Mouse (Mus musculus): Measurements from ENCODE around the gene Podn. TPM values are rescaled to one million over a fixed set of nuclear protein-coding genes. Genes with fewer than 3 reads are reported as not detected.

Podn gene
- total RNA-seq, 2 experiments from 2014 or later = 9.2 to 9.9 TPM

GRCm38 (mm10) chr4:108051687-108052274 is 44.5 kb downstream of the Podn start:
- intact Hi-C loops (cut with DNase I) = no loop called here

GRCm38 (mm10) chr4:108046136-108046535 is 50.1 kb downstream of the Podn start:
- intact Hi-C loops (cut with DNase I) = no loop called here
- DNase-seq = no peak

More at GRCm38 (mm10) chr4:108051687-108052274, 44.5 kb downstream of the Podn start:
- DNase-seq = peak in 1 of 2 experiments; percentile 21

- DNase-seq = no peak
- intact Hi-C loops (cut with DNase I) = no loop called here
Observed at GRCm38 (mm10) chr4:108045136-108046107, 50.8 kb downstream of the Podn start.

GRCm38 (mm10) chr4:108037027-108037426 is 59.2 kb downstream of the Podn start:
- intact Hi-C loops (cut with DNase I) = no loop called here
- DNase-seq = no peak

DNA sequence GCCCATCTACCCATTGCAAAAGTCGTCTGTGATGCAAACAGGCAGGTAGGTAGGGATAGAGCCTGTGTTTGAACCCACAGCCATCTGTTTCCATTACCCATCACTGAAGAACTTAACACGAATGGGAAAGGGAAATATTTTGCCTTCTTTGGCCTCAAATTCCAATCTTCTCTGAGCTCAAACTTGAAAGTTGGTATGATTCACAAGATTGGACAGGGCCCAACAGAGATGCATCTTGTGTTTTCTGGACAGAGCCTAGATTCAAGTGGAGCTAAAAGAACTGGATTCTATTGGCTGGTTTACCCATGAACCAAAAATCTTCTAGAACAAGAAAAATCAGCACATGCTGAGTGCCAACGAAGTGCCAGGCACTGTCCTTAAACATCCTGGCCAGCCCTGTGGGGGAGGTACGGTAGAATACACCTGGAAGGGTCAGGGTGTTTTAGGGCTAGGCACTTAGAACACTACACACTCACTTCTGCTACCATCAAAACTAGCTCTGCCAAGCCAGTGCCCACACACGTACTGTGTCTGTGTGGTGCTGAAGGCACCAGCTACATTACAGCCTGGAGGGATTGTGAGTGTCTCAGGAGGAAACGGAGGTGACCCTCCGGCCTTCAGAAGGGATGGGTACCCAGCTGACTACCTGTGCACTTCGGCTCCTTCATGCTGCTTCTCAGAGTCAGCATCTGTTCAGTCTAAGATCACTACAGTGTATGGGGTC is 63.0 kb downstream of the Podn start:
- intact Hi-C loops (cut with DNase I) = no loop called here

DNA sequence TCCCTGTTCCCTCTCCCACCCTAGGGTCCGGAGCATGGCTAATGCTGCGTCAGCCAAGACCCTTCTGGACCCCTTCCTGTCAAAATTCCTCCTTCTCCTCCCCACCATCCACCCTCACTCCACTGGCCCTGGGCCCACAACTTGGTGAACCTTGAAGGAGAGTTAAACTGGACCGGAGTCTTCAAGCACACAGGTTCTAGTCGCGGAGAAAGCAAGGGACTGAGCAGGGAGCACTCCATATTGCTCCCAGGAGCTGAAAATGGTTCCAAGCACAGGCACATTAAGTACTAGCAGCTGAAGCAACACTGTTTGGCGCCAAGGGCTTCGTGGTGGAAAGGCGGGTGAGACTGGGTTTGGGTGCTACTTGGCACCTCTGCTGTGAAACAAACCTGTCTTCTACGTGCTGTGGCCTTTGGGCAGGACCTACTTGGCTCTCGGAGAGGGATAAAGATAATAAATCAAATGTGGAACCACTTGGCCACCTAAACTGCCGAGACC is 63.8 kb downstream of the Podn start:
- DNase-seq = no peak
- intact Hi-C loops (cut with DNase I) = no loop called here

More for the DNA sequence above, 63.0 kb downstream of the Podn start:
- DNase-seq = no peak

DNA sequence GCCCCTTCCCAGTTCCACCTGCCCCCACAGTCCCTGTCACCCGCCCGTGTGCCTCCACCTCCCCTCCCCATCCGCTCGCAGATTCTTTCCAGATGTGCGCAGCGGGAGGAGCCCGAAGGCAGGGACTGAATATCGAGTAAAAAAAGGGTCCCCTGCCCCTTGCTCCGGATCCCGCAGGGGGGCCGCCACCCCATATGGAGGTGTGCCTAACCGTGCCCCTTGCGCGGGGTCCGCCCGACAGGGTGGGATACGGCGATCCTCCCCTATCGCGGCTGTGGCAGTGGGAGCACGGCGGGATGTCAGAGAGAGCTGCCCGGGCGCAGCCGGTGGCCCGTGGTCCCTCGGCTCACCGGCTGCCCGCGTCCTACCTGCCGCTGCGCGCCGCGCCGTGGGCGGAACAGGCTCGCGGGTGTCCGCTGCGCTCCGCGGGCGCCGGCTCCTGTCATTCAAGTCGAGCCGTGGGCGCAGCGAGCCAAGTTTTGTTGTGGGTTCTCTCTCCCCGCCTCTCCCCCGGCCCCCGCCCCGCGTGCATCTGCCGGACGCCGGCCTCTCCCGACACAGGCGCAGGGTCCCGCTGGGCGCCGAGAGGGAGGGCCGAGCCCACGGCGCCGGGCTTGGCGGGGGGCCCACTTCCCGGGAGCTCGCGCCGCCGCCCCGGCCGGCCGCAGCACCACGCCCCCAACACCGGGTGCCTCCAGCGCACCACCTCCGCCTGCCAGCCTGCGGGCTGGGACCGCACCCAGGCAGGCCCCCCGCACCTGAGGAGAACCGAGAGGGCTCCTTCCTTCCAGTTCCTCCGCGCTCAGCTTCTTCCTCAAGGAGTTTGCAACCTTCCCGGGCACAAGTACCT is 64.5 kb downstream of the Podn start:
- peak; percentile 56 to 69 for DNase-seq
- intact Hi-C loops (cut with DNase I) = no loop called here

DNA sequence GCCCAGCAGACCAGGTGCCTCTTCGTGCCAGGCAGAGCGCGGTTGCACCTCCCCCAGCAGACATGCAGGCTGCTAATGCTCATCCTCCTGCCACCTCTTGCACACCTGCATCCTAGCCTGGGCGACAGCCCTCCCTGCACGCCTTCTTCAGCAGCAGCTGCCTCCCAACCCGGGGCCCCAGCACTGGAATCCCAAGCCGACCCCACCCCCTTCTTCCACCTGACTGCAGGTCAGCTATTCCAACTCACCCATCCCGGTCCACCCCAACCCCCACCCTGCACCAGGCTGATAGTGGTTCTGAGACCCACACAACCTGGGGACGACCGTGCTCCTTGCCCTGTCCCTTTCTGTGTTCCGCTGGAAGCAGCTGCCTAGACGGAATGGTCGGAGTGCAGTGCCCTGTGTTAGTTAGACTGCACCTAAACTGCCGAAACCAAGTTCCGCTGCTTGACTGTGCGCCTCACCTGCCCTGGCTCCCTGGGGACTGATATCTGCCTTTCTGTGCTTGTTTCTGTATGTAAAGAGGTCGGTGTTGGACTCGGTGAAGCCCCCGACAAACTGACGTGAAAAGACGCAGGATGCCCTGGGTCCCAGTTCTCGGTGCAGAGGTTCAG is 65.2 kb downstream of the Podn start:
- intact Hi-C loops (cut with DNase I) = no loop called here

GRCm38 (mm10) chr4:108026193-108026592 is 70.1 kb downstream of the Podn start:
- no peak for DNase-seq
- intact Hi-C loops (cut with DNase I) = no loop called here

More for the DNA sequence above, 65.2 kb downstream of the Podn start:
- no peak for DNase-seq

DNA sequence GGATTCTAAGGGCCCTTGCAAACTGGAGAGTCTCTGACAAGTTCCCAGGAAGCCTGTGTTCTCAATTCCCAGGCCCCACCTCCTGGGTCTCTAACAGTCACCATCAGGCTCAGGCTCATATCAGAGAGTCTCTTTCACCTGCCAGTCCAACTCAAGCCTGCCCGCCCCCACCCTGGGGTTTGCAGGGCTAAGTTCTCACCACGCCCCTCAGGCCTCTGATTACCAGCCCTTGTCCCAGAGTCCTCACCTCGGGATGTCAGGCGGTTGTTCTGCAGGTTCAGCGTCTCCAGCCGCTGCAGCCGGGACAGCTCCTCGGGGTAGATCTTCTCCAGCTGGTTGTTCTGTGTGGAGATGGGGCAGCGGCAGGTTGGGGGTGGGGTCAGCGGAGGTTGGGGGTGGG is 71.0 kb downstream of the Podn start:
- intact Hi-C loops (cut with DNase I) = no loop called here
- no peak for DNase-seq

GRCm38 (mm10) chr4:108024641-108025040 is 71.6 kb downstream of the Podn start:
- intact Hi-C loops (cut with DNase I) = no loop called here
- peak; percentile 65 to 69 for DNase-seq

DNA sequence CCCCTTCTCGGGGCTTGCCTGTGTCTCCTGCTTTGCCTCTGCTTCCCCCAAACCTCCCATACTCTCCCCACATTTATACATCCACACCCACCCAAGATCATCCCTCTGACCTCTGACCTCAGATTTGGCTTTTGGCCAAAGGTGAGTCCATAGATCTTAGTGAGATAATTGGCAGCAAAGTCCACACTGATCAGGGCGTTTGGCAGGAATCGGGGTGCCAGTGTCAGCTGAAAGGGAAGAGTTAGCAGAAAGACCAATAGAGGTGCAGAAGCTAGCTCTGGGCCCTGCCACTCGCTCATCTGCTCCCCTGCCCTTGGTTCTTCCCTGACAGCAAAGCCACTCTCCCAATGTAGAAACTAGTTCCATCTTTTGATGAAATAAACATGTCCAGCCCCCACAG is 73.1 kb downstream of the Podn start:
- intact Hi-C loops (cut with DNase I) = no loop called here
- no peak for DNase-seq

DNA sequence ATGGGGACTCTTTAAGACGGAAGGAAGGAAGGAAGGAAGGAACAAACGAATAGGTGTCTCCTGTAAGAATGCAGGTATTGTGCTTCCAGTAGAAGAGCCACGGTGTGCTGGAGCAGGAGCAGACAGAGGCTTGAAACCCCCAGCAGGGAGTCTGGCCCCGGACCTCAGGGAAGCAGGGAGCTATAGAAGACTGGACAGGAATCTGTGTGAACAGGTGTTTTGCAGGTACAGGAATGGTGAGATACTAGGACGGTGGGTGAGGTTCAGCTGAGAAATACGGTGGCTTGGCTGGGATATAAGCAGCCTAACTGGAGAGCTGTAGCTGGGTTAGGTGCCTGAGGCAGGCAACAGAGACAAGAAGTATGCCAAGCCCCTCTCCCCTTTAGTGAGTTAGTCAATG is 76.1 kb downstream of the Podn start:
- intact Hi-C loops (cut with DNase I) = no loop called here
- no peak for DNase-seq

- DNase-seq = peak in 1 of 2 experiments; percentile 37
- intact Hi-C loops (cut with DNase I) = no loop called here
Observed at GRCm38 (mm10) chr4:108018961-108019921, 77.0 kb downstream of the Podn start.

DNA sequence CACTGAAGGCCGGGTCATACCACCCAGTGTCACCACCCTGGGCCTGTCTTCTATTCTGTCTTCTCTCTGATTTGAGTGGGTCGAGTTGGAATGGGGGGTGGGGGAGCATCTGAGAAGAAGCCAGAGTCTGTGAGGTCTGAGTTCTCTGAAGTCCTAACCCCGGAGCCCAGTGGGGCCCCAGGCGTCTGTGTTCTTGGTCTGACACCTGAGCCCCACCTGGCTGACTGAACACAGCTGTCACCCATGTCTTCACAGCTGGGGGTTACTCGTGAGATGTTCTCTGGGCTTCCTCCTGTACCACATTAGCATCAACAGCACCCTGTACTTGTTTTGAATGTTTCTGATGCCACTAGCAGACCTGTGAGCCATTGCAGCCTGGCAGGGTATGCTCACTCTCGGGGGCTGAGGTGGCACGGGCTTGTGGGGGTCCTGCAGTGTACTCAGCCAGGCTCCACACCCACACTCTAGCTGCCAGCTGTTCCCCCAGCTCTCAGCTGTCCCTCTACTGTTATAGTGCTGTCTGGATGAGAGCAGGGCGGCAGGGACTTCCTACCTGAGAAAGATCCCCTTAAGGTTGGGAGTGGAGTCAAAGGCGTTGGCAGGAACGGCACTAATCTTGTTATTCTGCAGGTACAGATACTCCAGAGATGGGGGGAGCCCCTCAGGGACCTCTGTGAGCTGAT is 77.9 kb downstream of the Podn start:
- DNase-seq = no peak
- intact Hi-C loops (cut with DNase I) = no loop called here

DNA sequence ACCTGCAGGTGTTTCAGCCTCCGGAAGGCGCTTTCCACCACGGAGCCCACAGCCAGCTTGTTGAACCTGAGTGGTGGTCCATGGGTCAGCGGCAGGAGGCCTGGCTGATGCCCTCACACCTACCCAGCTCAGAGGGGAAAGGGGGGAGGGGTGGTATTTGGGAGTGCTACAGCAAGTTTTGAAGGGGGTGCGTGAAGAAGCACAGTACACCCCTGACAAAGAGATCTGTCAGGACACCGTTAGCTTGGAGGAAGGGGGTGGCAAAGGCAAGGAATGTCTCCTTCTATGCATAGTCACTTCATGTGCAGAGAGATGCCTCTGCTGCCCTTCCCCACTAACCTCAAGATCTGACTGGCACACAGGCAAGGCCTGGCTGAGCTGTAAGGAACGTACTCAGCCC is 78.4 kb downstream of the Podn start:
- no peak for DNase-seq
- intact Hi-C loops (cut with DNase I) = no loop called here

GRCm38 (mm10) chr4:108016321-108016720 is 79.9 kb downstream of the Podn start:
- intact Hi-C loops (cut with DNase I) = no loop called here
- no peak for DNase-seq
